Mouse (Mus musculus) megakaryocyte, adult 5-6 weeks (primary cell): ENCODE measurements around the gene Slc29a1. TPM values are rescaled to one million over a fixed set of nuclear protein-coding genes. Genes with fewer than 3 reads are reported as not detected.

Experiments used
- total RNA-seq, 2 experiments: library from RNA; stranded (forward) in 1 of 2; stranded (reverse) in 1 of 2; fragments of 153-499, 151-499 nt in 1 of 2; fragments of 221-1000, 200-1000 nt in 1 of 2; gene quantifications; 2 replicates each; pipeline versions ENCODE4 v1.2.3 to v1.2.4; 2015 to 2017

The Slc29a1 gene
- total RNA-seq, 2 experiments from 2014 or later = 23.8 to 32.6 TPM

Other genes starting within 250 kb of the Slc29a1 start
- gene Cdc5l, start 165.9 kb downstream of the Slc29a1 start, total RNA-seq (2015) = 58.1 and 60.7 TPM in 2 replicates
- gene Cdc5l, start 165.9 kb downstream of the Slc29a1 start, total RNA-seq (2017) = 106 and 112 TPM in 2 replicates
- gene Spats1, start 124.2 kb downstream of the Slc29a1 start, total RNA-seq (2015) = not detected in 2 replicates
- not detected in 2 replicates for gene Spats1, start 124.2 kb downstream of the Slc29a1 start, total RNA-seq (2017)
- 2.3 and 4.0 TPM in 2 replicates for gene Aars2, start 92.8 kb downstream of the Slc29a1 start, total RNA-seq (2015)
- gene Aars2, start 92.8 kb downstream of the Slc29a1 start, total RNA-seq (2017) = 4.6 and 5.2 TPM in 2 replicates
- not detected in 2 replicates for gene Tcte1, start 76.2 kb downstream of the Slc29a1 start, total RNA-seq (2015)
- gene Tcte1, start 76.2 kb downstream of the Slc29a1 start, total RNA-seq (2017) = not detected in 2 replicates
- gene Tmem151b, start 49.9 kb downstream of the Slc29a1 start, total RNA-seq (2015) = not detected in 2 replicates
- not detected in 2 replicates for gene Tmem151b, start 49.9 kb downstream of the Slc29a1 start, total RNA-seq (2017)
- gene Nfkbie, start 43.9 kb downstream of the Slc29a1 start, total RNA-seq (2015) = 10.4 and 11.1 TPM in 2 replicates
- 13.4 and 14.0 TPM in 2 replicates for gene Nfkbie, start 43.9 kb downstream of the Slc29a1 start, total RNA-seq (2017)
- 33.7 and 44.9 TPM in 2 replicates for gene Slc35b2, start 35.7 kb downstream of the Slc29a1 start, total RNA-seq (2015)
- gene Slc35b2, start 35.7 kb downstream of the Slc29a1 start, total RNA-seq (2017) = 48.2 and 52.2 TPM in 2 replicates
- gene Hsp90ab1, start 26.3 kb downstream of the Slc29a1 start, total RNA-seq (2015) = 448 and 487 TPM in 2 replicates
- 829 and 973 TPM in 2 replicates for gene Hsp90ab1, start 26.3 kb downstream of the Slc29a1 start, total RNA-seq (2017)
- not detected in 2 replicates for gene Mymx, start 2.5 kb upstream of the Slc29a1 start, total RNA-seq (2015)
- not detected in 2 replicates for gene Mymx, start 2.5 kb upstream of the Slc29a1 start, total RNA-seq (2017)
- gene Capn11, start 59.7 kb upstream of the Slc29a1 start, total RNA-seq (2015) = 0.67 TPM in 1 of 2 replicates, not detected in the other
- gene Capn11, start 59.7 kb upstream of the Slc29a1 start, total RNA-seq (2017) = not detected in 2 replicates
- gene Mrpl14, start 86.7 kb upstream of the Slc29a1 start, total RNA-seq (2015) = 30.3 and 34.7 TPM in 2 replicates
- 12.7 and 14.7 TPM in 2 replicates for gene Mrpl14, start 86.7 kb upstream of the Slc29a1 start, total RNA-seq (2017)
- gene Tmem63b, start 87.3 kb upstream of the Slc29a1 start, total RNA-seq (2015) = 3.3 and 5.3 TPM in 2 replicates
- 3.6 and 5.3 TPM in 2 replicates for gene Tmem63b, start 87.3 kb upstream of the Slc29a1 start, total RNA-seq (2017)
- not detected in 2 replicates for gene 1600014C23Rik, start 134.2 kb upstream of the Slc29a1 start, total RNA-seq (2015)
- not detected in 2 replicates for gene 1600014C23Rik, start 134.2 kb upstream of the Slc29a1 start, total RNA-seq (2017)